Mouse (Mus musculus): ENCODE measurements around the gene Fyco1. TPM values are rescaled to one million over a fixed set of nuclear protein-coding genes. Genes with fewer than 3 reads are reported as not detected.

Gene Fyco1
- polyA plus RNA-seq, 1 experiment from 2014 or later, result 3.8 TPM

GRCm38 (mm10) chr9:123856836-123857235 lies 5.1 kb upstream of the Fyco1 start:
- no peak overlapping the region for H3K27ac ChIP-seq (ENCODE audit: low read depth, low read length)
- H3K4me2 ChIP-seq (replicated peaks; ENCODE audit: low read depth), result no peak overlapping the region
- no peak for TF ChIP-seq CTCF (IDR thresholded peaks at IDR 0.05; ENCODE audit: low read depth)
- H3K9ac ChIP-seq (ENCODE audit: low read depth, low read length), result no peak overlapping the region
- no peak for ATAC-seq
- no peaks in the 10 kb centered on the region for H3K9me3 ChIP-seq (ENCODE audit: control insufficient read depth)
- no peaks in the 10 kb centered on the region for H3K27me3 ChIP-seq (replicated peaks; ENCODE audit: control insufficient read depth, insufficient read depth, low read length)
- 81% methylated on average over 2 of the region's 2 CpGs for WGBS
- no peak overlapping the region for H3K4me3 ChIP-seq (ENCODE audit: low read depth, low read length)
- 0 out of 2 replicates have a peak, but pooled peaks cover 4% of the 10 kb centered on the region for H3K4me1 ChIP-seq (replicated peaks; ENCODE audit: control insufficient read depth, insufficient read depth, low read length)
- no peaks in the 10 kb centered on the region for H3K36me3 ChIP-seq (ENCODE audit: control insufficient read depth, insufficient read depth)

GRCm38 (mm10) chr9:123852449-123853390 lies 1.0 kb upstream of the Fyco1 start:
- peak overlapping the region; percentile 57 for H3K4me2 ChIP-seq (replicated peaks; ENCODE audit: low read depth)
- 63% methylated on average over 5 of the region's 5 CpGs for WGBS
- H3K36me3 ChIP-seq (ENCODE audit: control insufficient read depth, insufficient read depth), result no peaks in the 10 kb centered on the region
- ATAC-seq, result no peak
- H3K27me3 ChIP-seq (replicated peaks; ENCODE audit: control insufficient read depth, insufficient read depth, low read length), result no peaks in the 10 kb centered on the region
- no peak overlapping the region; the same call in 1 of the 2 replicates for H3K27ac ChIP-seq (ENCODE audit: low read depth, low read length)
- 0 out of 2 replicates have a peak overlapping the region, but pooled peaks have one; percentile 13 for H3K9ac ChIP-seq (ENCODE audit: low read depth, low read length)
- peak overlapping the region; percentile 31 for H3K4me3 ChIP-seq (ENCODE audit: low read depth, low read length)
- no peaks in the 10 kb centered on the region for H3K9me3 ChIP-seq (ENCODE audit: control insufficient read depth)
- 0 out of 2 replicates have a peak, but pooled peaks have one; percentile 5 for TF ChIP-seq CTCF (IDR thresholded peaks at IDR 0.05; ENCODE audit: low read depth)
- H3K4me1 ChIP-seq (replicated peaks; ENCODE audit: control insufficient read depth, insufficient read depth, low read length), result 0 out of 2 replicates have a peak, but pooled peaks cover 7% of the 10 kb centered on the region

DNA sequence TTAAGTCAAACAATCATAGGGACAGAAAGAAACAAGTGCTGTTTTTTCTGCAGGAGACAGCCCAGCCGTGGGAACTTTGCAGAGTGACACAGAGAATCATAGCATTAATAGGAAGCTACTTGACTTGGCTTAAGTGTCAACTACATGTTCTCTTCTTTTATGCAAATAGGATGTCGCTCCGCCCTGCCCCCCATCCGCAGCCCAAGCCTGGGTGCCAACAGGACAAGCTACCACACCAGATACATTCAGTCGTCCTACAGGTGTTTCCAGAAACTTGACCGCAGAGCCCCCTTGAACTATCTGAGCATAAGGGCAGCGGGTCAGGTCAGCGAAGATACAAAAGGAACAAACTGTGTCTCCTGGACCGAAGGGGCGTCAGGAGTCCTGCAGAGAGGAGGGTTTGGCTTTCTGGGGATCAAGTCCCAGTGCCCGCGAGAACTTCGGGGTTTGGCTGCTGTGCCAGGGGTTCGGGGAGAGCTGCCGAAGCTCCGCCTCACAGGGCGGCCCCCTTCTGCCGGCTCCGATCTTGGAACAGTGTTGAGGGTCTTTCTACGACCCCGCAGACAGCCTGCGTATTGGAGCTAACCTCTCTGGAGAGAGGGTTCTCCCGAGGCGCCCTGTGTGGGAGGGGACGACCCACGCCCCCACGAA lies 512 bp downstream of the Fyco1 start:
- WGBS, result under 1% methylated on average over 27 of the region's 27 CpGs
- H3K27ac ChIP-seq (ENCODE audit: low read depth, low read length), result peak overlapping the region; percentile 89
- peak; percentile 58 for ATAC-seq
- H3K9me3 ChIP-seq (ENCODE audit: control insufficient read depth), result no peaks in the 10 kb centered on the region
- H3K4me2 ChIP-seq (replicated peaks; ENCODE audit: low read depth), result peak overlapping the region; percentile 76
- peak overlapping the region; percentile 77 for H3K4me3 ChIP-seq (ENCODE audit: low read depth, low read length)
- H3K36me3 ChIP-seq (ENCODE audit: control insufficient read depth, insufficient read depth), result no peaks in the 10 kb centered on the region
- peak overlapping the region; percentile 87 for H3K9ac ChIP-seq (ENCODE audit: low read depth, low read length)
- no peaks in the 10 kb centered on the region for H3K27me3 ChIP-seq (replicated peaks; ENCODE audit: control insufficient read depth, insufficient read depth, low read length)
- TF ChIP-seq CTCF (IDR thresholded peaks at IDR 0.05; ENCODE audit: low read depth), result no peak
- 0 out of 2 replicates have a peak, but pooled peaks cover 7% of the 10 kb centered on the region for H3K4me1 ChIP-seq (replicated peaks; ENCODE audit: control insufficient read depth, insufficient read depth, low read length)

- 3% methylated on average over 2 of the region's 2 CpGs for WGBS
Observed at GRCm38 (mm10) chr9:123850705-123851061, 1.0 kb downstream of the Fyco1 start.

GRCm38 (mm10) chr9:123849976-123850695 lies 1.6 kb downstream of the Fyco1 start:
- Histone ChIP-seq H3K27me3 (replicated peaks; ENCODE audit: control insufficient read depth, insufficient read depth, low read length) (no peaks in the 10 kb centered on the region), H3K4me3 (ENCODE audit: low read depth, low read length) (peak overlapping the region; percentile 77), H3K9me3 (ENCODE audit: control insufficient read depth) (no peaks in the 10 kb centered on the region), H3K4me1 (replicated peaks; ENCODE audit: control insufficient read depth, insufficient read depth, low read length) (0 out of 2 replicates have a peak, but pooled peaks cover 7% of the 10 kb centered on the region), H3K9ac (ENCODE audit: low read depth, low read length) (no peak overlapping the region), H3K27ac (ENCODE audit: low read depth, low read length) (no peak overlapping the region), H3K4me2 (replicated peaks; ENCODE audit: low read depth) (peak overlapping the region; percentile 76; the same call in 1 of the 2 replicates), H3K36me3 (ENCODE audit: control insufficient read depth, insufficient read depth) (no peaks in the 10 kb centered on the region)
- no peak for ATAC-seq
- no peak for TF ChIP-seq CTCF (IDR thresholded peaks at IDR 0.05; ENCODE audit: low read depth)
- WGBS, result 41% methylated on average over 2 of the region's 2 CpGs

More at GRCm38 (mm10) chr9:123850705-123851061, 1.0 kb downstream of the Fyco1 start:
- 0 out of 2 replicates have a peak, but pooled peaks cover 7% of the 10 kb centered on the region for H3K4me1 ChIP-seq (replicated peaks; ENCODE audit: control insufficient read depth, insufficient read depth, low read length)
- H3K27me3 ChIP-seq (replicated peaks; ENCODE audit: control insufficient read depth, insufficient read depth, low read length), result no peaks in the 10 kb centered on the region
- H3K27ac ChIP-seq (ENCODE audit: low read depth, low read length), result peak overlapping the region; percentile 89; the same call in 1 of the 2 replicates
- H3K4me2 ChIP-seq (replicated peaks; ENCODE audit: low read depth), result peak overlapping the region; percentile 76
- no peaks in the 10 kb centered on the region for H3K9me3 ChIP-seq (ENCODE audit: control insufficient read depth)
- H3K36me3 ChIP-seq (ENCODE audit: control insufficient read depth, insufficient read depth), result no peaks in the 10 kb centered on the region
- H3K4me3 ChIP-seq (ENCODE audit: low read depth, low read length), result peak overlapping the region; percentile 77
- no peak for TF ChIP-seq CTCF (IDR thresholded peaks at IDR 0.05; ENCODE audit: low read depth)
- ATAC-seq, result no peak
- peak overlapping the region; percentile 87 for H3K9ac ChIP-seq (ENCODE audit: low read depth, low read length)
